ENCODE assay signal across 8 mouse cellular contexts in the genomic region with DNA sequence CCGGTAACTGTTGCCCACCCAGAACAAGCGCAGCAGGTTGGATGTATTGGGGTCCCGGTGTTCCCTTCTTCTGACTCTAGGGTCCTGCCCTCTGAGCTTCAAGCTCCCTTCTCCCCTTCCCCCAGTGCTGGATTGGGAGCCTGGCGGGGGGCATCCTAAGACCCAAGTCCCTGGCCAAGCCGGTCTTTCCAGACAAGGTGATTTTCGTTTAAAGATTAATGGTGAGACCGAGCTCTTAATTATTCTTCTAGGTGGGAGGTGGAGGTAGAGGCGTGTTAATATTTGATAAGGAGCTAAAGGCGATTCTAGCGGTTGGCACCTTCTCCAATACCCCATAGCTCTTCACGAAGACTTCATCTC. TPM values are rescaled to one million over a fixed set of nuclear protein-coding genes. Genes with fewer than 3 reads are reported as not detected.
DNase-seq lines count a peak whose midpoint lies in the region; ATAC-seq lines count a peak whose summit lies in the region.

No protein-coding gene starts in this region.

- ATAC-seq in heart, embryonic 14.5 days (ENCODE audit: insufficient number of reproducible peaks, insufficient read depth, low FRiP score, low read depth): no peak
- ATAC-seq in embryonic facial prominence, embryonic 12.5 days (ENCODE audit: insufficient number of reproducible peaks, insufficient read depth, low FRiP score, low TSS enrichment): no peak
- ATAC-seq in intestine, embryonic 15.5 days: no peak
- no peak for ATAC-seq in liver, embryonic 15.5 days (ENCODE audit: insufficient read depth)
- ATAC-seq in monocyte, adult 5-6 weeks (replicated peaks; ENCODE audit: insufficient number of reproducible peaks, low FRiP score, low TSS enrichment, poor library complexity, severe bottlenecking): no peak

- H3K27me3 ChIP-seq in heart, embryonic 14.5 days (ENCODE audit: control insufficient read depth, insufficient read depth, low read length): peaks cover 36% of the 10 kb centered on the region
- H3K27me3 ChIP-seq in embryonic facial prominence, embryonic 12.5 days: peaks cover 45% of the 10 kb centered on the region
- H3K27me3 ChIP-seq in intestine, embryonic 15.5 days (replicated peaks): peaks cover 41% of the 10 kb centered on the region
- H3K27me3 ChIP-seq in liver, embryonic 15.5 days: peaks cover 70% of the 10 kb centered on the region

- no peak overlapping the region for H3K27ac ChIP-seq in heart, embryonic 14.5 days (replicated peaks in 1 of 2; ENCODE audit: control insufficient read depth in 1 of 2, insufficient read depth in 1 of 2, low read depth in 2 of 2, low read length in 2 of 2)
- H3K27ac ChIP-seq in embryonic facial prominence, embryonic 12.5 days: no peak overlapping the region
- no peak overlapping the region for H3K27ac ChIP-seq in intestine, embryonic 15.5 days
- H3K27ac ChIP-seq in liver, embryonic 15.5 days (replicated peaks): no peak overlapping the region

- peak overlapping the region in 1 of 2 experiments; percentile 29; a peak in 2 of 4 replicates for H3K4me3 ChIP-seq in heart, embryonic 14.5 days (ENCODE audit: control insufficient read depth in 1 of 2, insufficient read depth in 1 of 2, low read depth in 1 of 2, low read length in 2 of 2)
- peak overlapping the region; percentile 33 for H3K4me3 ChIP-seq in embryonic facial prominence, embryonic 12.5 days
- H3K4me3 ChIP-seq in intestine, embryonic 15.5 days (replicated peaks): peak overlapping the region; percentile 23
- no peak overlapping the region for H3K4me3 ChIP-seq in liver, embryonic 15.5 days (replicated peaks)

- intact Hi-C loops in heart, postnatal 14 days (cut with DNase I): no loop called here

- H3K36me3 ChIP-seq in heart, embryonic 14.5 days (ENCODE audit: control insufficient read depth, insufficient read depth, low read length): no peaks in the 10 kb centered on the region
- no peaks in the 10 kb centered on the region for H3K36me3 ChIP-seq in embryonic facial prominence, embryonic 12.5 days
- H3K36me3 ChIP-seq in intestine, embryonic 15.5 days: no peaks in the 10 kb centered on the region
- no peaks in the 10 kb centered on the region for H3K36me3 ChIP-seq in liver, embryonic 15.5 days (replicated peaks)

- peaks cover 10 to 24% of the 10 kb centered on the region in 2 experiments for H3K4me1 ChIP-seq in heart, embryonic 14.5 days (ENCODE audit: control insufficient read depth in 2 of 2, insufficient read depth in 2 of 2, low read length in 2 of 2)
- peaks cover 17% of the 10 kb centered on the region for H3K4me1 ChIP-seq in embryonic facial prominence, embryonic 12.5 days
- peaks cover 20% of the 10 kb centered on the region for H3K4me1 ChIP-seq in intestine, embryonic 15.5 days (replicated peaks)
- peaks cover 12% of the 10 kb centered on the region; the same call in 1 of the 2 replicates for H3K4me1 ChIP-seq in liver, embryonic 15.5 days (replicated peaks)

- no peaks in the 10 kb centered on the region for H3K9me3 ChIP-seq in heart, embryonic 14.5 days (ENCODE audit: control insufficient read depth, low read length)
- no peaks in the 10 kb centered on the region for H3K9me3 ChIP-seq in embryonic facial prominence, embryonic 12.5 days
- no peaks in the 10 kb centered on the region for H3K9me3 ChIP-seq in intestine, embryonic 15.5 days
- H3K9me3 ChIP-seq in liver, embryonic 15.5 days (replicated peaks): no peaks in the 10 kb centered on the region

- H3K4me2 ChIP-seq in heart, embryonic 14.5 days (ENCODE audit: low read length): peak overlapping the region; percentile 55
- peak overlapping the region; percentile 49 for H3K4me2 ChIP-seq in embryonic facial prominence, embryonic 12.5 days (replicated peaks)
- peak overlapping the region; percentile 55 for H3K4me2 ChIP-seq in intestine, embryonic 15.5 days (replicated peaks)
- peak overlapping the region; percentile 43 for H3K4me2 ChIP-seq in liver, embryonic 15.5 days

- DNase-seq in heart, postnatal 14 days: no peak
- no peak for DNase-seq in testis, postnatal 14 days (ENCODE audit: low spot score)
- DNase-seq in embryo, embryonic 11 days: no peak

- 3% methylated on average over 11 of the region's 11 CpGs for WGBS in heart, embryonic 14.5 days
- 3% methylated on average over 11 of the region's 11 CpGs for WGBS in embryonic facial prominence, embryonic 12.5 days
- 2% methylated on average over 11 of the region's 11 CpGs for WGBS in intestine, embryonic 15.5 days
- WGBS in liver, embryonic 15.5 days (ENCODE audit: insufficient replicate concordance): 3% methylated on average over 11 of the region's 11 CpGs

- H3K9ac ChIP-seq in heart, embryonic 14.5 days (ENCODE audit: low read length): no peak overlapping the region
- no peak overlapping the region for H3K9ac ChIP-seq in embryonic facial prominence, embryonic 12.5 days
- no peak overlapping the region for H3K9ac ChIP-seq in intestine, embryonic 15.5 days
- no peak overlapping the region for H3K9ac ChIP-seq in liver, embryonic 15.5 days

RNA-seq across cellular contexts. Expression of a gene that starts 0.7 kb away (rescaled TPM):
- polyA plus RNA-seq in heart, embryonic 14.5 days (2014; fragmentation: Nextera tagmentation; extraction: Ambion mirVana): 0.65 and 0.80 TPM in 2 replicates
- 10 to 100 TPM; 63.6 to 82.3 TPM for total RNA-seq in heart, postnatal 14 days (2021)
- polyA plus RNA-seq in embryonic facial prominence, embryonic 12.5 days (2016; fragmentation: Nextera tagmentation; extraction: Ambion mirVana): 0.86 and 1.4 TPM in 2 replicates
- polyA plus RNA-seq in intestine, embryonic 15.5 days (2015; fragmentation: Nextera tagmentation; extraction: Ambion mirVana): 0.21 and 0.45 TPM in 2 replicates
- polyA plus RNA-seq in liver, embryonic 15.5 days (2015; fragmentation: Nextera tagmentation; extraction: Ambion mirVana): 0.16 and 0.50 TPM in 2 replicates
- not detected in 3 replicates for total RNA-seq in monocyte, adult 5-6 weeks (2017)

RNA-seq across cellular contexts. Expression of a gene that starts 42.1 kb away (rescaled TPM):
- polyA plus RNA-seq in heart, embryonic 14.5 days (2014; fragmentation: Nextera tagmentation; extraction: Ambion mirVana): 38.5 and 42.6 TPM in 2 replicates
- 1 to 10 TPM; 8.5 to 8.6 TPM for total RNA-seq in heart, postnatal 14 days (2021)
- 63.8 and 65.3 TPM in 2 replicates for polyA plus RNA-seq in embryonic facial prominence, embryonic 12.5 days (2016; fragmentation: Nextera tagmentation; extraction: Ambion mirVana)
- 51.6 and 57.1 TPM in 2 replicates for polyA plus RNA-seq in intestine, embryonic 15.5 days (2015; fragmentation: Nextera tagmentation; extraction: Ambion mirVana)
- 33.3 and 34.8 TPM in 2 replicates for polyA plus RNA-seq in liver, embryonic 15.5 days (2015; fragmentation: Nextera tagmentation; extraction: Ambion mirVana)
- 8.6 to 18.2 TPM (median 17.8 TPM) in 3 replicates for total RNA-seq in monocyte, adult 5-6 weeks (2017)
